Mouse (Mus musculus): ENCODE data around the gene Selenon.

DNA sequence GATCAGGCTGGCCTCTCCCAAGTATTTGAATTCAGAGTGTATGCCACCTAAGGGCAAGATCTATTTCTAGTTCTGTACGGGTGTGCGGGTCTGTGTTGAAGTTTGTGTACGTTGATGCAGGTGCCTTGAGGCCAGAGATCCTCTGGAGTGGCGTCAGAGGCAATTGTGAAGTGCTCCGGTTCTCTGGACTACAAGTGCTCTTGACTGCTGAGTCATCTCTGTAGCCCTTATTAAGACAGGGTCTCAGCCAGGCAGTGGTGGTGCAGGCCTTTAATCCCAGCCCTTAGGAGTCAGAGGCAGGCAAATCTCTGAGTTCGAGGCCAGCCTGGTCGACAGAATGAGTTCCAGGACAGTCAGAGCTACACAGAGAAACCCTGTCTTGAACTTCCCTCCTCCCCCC, 36.4 kb downstream of the Selenon start:
- TF ChIP-seq MXI1 (IDR thresholded peaks at IDR 0.05; ENCODE audit: low read depth, low read length): no peak
- TF ChIP-seq POLR2AphosphoS2 (IDR thresholded peaks at IDR 0.05; ENCODE audit: low read depth, low read length): no peak
- TF ChIP-seq POLR2A (IDR thresholded peaks at IDR 0.05; ENCODE audit: low read depth, low read length): no peak
- TF ChIP-seq SMC3 (IDR thresholded peaks at IDR 0.05; ENCODE audit: low read depth, low read length): no peak
- no peak for TF ChIP-seq CTCF (conservative IDR thresholded peaks at IDR 0.05 in 1 of 2, IDR thresholded peaks at IDR 0.05 in 1 of 2; ENCODE audit: low read depth in 2 of 2, low read length in 2 of 2)
- no peak for TF ChIP-seq SIN3A (IDR thresholded peaks at IDR 0.05; ENCODE audit: low read length)
- TF ChIP-seq E2F4 (IDR thresholded peaks at IDR 0.05; ENCODE audit: insufficient replicate concordance, low read depth, low read length): no peak
- peak; percentile 17; the same call in 1 of the 2 replicates for TF ChIP-seq MAFK (IDR thresholded peaks at IDR 0.05; ENCODE audit: insufficient replicate concordance, low read length)
- TF ChIP-seq ELF1 (IDR thresholded peaks at IDR 0.05; ENCODE audit: low read depth, low read length): no peak
- TF ChIP-seq ZMIZ1 (IDR thresholded peaks at IDR 0.05; ENCODE audit: low read depth, low read length): no peak
- TF ChIP-seq RCOR1 (conservative IDR thresholded peaks at IDR 0.05; ENCODE audit: low read depth, low read length): no peak
